Mouse (Mus musculus) gastrocnemius, adult 2 months (tissue): Measurements from ENCODE around the gene Faf1. TPM values are rescaled to one million over a fixed set of nuclear protein-coding genes. Genes with fewer than 3 reads are reported as not detected.

ENCODE experiments used
- DNase-seq: peaks from one replicate; pipeline ENCODE4 v3.0.0; 2022
- H3K27ac ChIP-seq: fragments of 200-600 bp; 2 replicates; pipeline ENCODE4 v1.8.1; 2022; ENCODE audit warnings: mild to moderate bottlenecking
- H3K4me3 ChIP-seq: fragments of 200-600 bp; 2 replicates; pipeline ENCODE4 v1.8.1; 2022; ENCODE audit warnings: mild to moderate bottlenecking, moderate library complexity
- CTCF ChIP-seq: fragments of 200-600 bp; IDR thresholded peaks from 2 replicates; pipeline ENCODE4 v1.8.1; 2022; ENCODE audit warnings: antibody characterized with exemption, mild to moderate bottlenecking, moderate library complexity
- intact Hi-C: fragments of 180-260 bp; cut with DNase I; formaldehyde crosslinking; loops from one replicate; pipeline ENCODE4 v1.15.1; 2025
- total RNA-seq, 2 experiments: library from RNA; stranded (reverse); gene quantifications; 2 replicates each; pipeline ENCODE4 v1.2.3; 2021

The Faf1 gene
- total RNA-seq, 2 experiments from 2014 or later, result 40.7 to 45.6 TPM

GRCm38 (mm10) chr4:109829800-109830199, 153.4 kb downstream of the Faf1 start:
- no peak for DNase-seq
- intact Hi-C loops, result no loop called here
- Histone ChIP-seq H3K4me3 (no peak overlapping the region), H3K27ac (no peak overlapping the region)
- no peak for TF ChIP-seq CTCF

GRCm38 (mm10) chr4:109857851-109858250, 181.5 kb downstream of the Faf1 start:
- H3K27ac ChIP-seq, result no peak overlapping the region
- no peak overlapping the region for H3K4me3 ChIP-seq
- intact Hi-C loops, result no loop called here
- no peak for TF ChIP-seq CTCF
- DNase-seq, result no peak

GRCm38 (mm10) chr4:109858571-109859392, 182.4 kb downstream of the Faf1 start:
- H3K27ac ChIP-seq, result no peak overlapping the region
- no peak for TF ChIP-seq CTCF
- DNase-seq, result no peak
- H3K4me3 ChIP-seq, result no peak overlapping the region
- intact Hi-C loops, result no loop called here

GRCm38 (mm10) chr4:109859401-109859800, 183.0 kb downstream of the Faf1 start:
- Histone ChIP-seq H3K4me3 (no peak overlapping the region), H3K27ac (no peak overlapping the region)
- no peak for TF ChIP-seq CTCF
- intact Hi-C loops, result no loop called here
- no peak for DNase-seq

GRCm38 (mm10) chr4:109860256-109860655, 183.9 kb downstream of the Faf1 start:
- DNase-seq, result no peak
- peak overlapping the region; percentile 46; the same call in 1 of the 2 replicates for H3K27ac ChIP-seq
- no peak for TF ChIP-seq CTCF
- no peak overlapping the region for H3K4me3 ChIP-seq
- intact Hi-C loops, result no loop called here

GRCm38 (mm10) chr4:109862271-109862670, 185.9 kb downstream of the Faf1 start:
- intact Hi-C loops, result no loop called here
- TF ChIP-seq CTCF, result no peak
- DNase-seq, result no peak
- Histone ChIP-seq H3K4me3 (no peak overlapping the region), H3K27ac (no peak overlapping the region)

GRCm38 (mm10) chr4:109863021-109863420, 186.6 kb downstream of the Faf1 start:
- no peak for DNase-seq
- intact Hi-C loops, result no loop called here
- no peak for TF ChIP-seq CTCF
- H3K27ac ChIP-seq, result no peak overlapping the region
- H3K4me3 ChIP-seq, result no peak overlapping the region

- no peak for DNase-seq
- H3K27ac ChIP-seq, result no peak overlapping the region
- no peak overlapping the region for H3K4me3 ChIP-seq
- intact Hi-C loops, result no loop called here
- no peak for TF ChIP-seq CTCF
These were observed 192.6 kb downstream of the Faf1 start for GRCm38 (mm10) chr4:109868897-109869484.

GRCm38 (mm10) chr4:109884333-109884732, 207.9 kb downstream of the Faf1 start:
- no peak for DNase-seq
- no peak for TF ChIP-seq CTCF
- H3K27ac ChIP-seq, result no peak overlapping the region
- no peak overlapping the region for H3K4me3 ChIP-seq
- intact Hi-C loops, result no loop called here

GRCm38 (mm10) chr4:109887856-109888357, 211.5 kb downstream of the Faf1 start:
- no peak overlapping the region for H3K27ac ChIP-seq
- no peak overlapping the region for H3K4me3 ChIP-seq
- intact Hi-C loops, result no loop called here
- no peak for TF ChIP-seq CTCF
- DNase-seq, result no peak

- intact Hi-C loops, result no loop called here
- DNase-seq, result no peak
- no peak for TF ChIP-seq CTCF
- Histone ChIP-seq H3K27ac (no peak overlapping the region), H3K4me3 (no peak overlapping the region)
These were observed 221.6 kb downstream of the Faf1 start for GRCm38 (mm10) chr4:109897810-109898566.

- intact Hi-C loops, result no loop called here
- Histone ChIP-seq H3K4me3 (no peak overlapping the region), H3K27ac (no peak overlapping the region)
- no peak for TF ChIP-seq CTCF
- DNase-seq, result no peak
These were observed 224.7 kb downstream of the Faf1 start for GRCm38 (mm10) chr4:109901076-109901475.

- no peak for TF ChIP-seq CTCF
- intact Hi-C loops, result no loop called here
- Histone ChIP-seq H3K27ac (no peak overlapping the region), H3K4me3 (no peak overlapping the region)
- DNase-seq, result no peak
These were observed 228.1 kb downstream of the Faf1 start for GRCm38 (mm10) chr4:109904487-109904886.
